Mouse (Mus musculus) thymus, adult 2 months (tissue): Measurements from ENCODE around the gene Mycbpap. TPM values are rescaled to one million over a fixed set of nuclear protein-coding genes. Genes with fewer than 3 reads are reported as not detected.

Experiments used
- DNase-seq: peaks from one replicate; pipeline ENCODE4 v3.0.0; 2021
- H3K27ac ChIP-seq: fragments of 200-500 bp; 2 replicates; pipeline ENCODE4 v1.5.1; 2012; ENCODE audit warnings: low read length, control low read depth; ENCODE audit not compliant: control insufficient read depth, insufficient read depth
- H3K27me3 ChIP-seq: fragments of 200-500 bp; 2 replicates; pipeline ENCODE4 v1.6.1; 2012; ENCODE audit warnings: mild to moderate bottlenecking, low read length, moderate library complexity, mixed read lengths; ENCODE audit not compliant: control insufficient read depth, insufficient read depth
- H3K36me3 ChIP-seq: fragments of 200-500 bp; 2 replicates; pipeline ENCODE4 v1.6.1; 2012; ENCODE audit warnings: mild to moderate bottlenecking, low read length, moderate library complexity; ENCODE audit not compliant: control insufficient read depth, insufficient read depth
- H3K4me1 ChIP-seq: fragments of 200-500 bp; replicated peaks from 2 replicates; pipeline ENCODE4 v1.6.1; 2012; ENCODE audit warnings: low read length; ENCODE audit not compliant: control insufficient read depth, insufficient read depth
- H3K4me3 ChIP-seq: fragments of 200-500 bp; 2 replicates; pipeline ENCODE4 v1.5.1; 2012; ENCODE audit warnings: mild to moderate bottlenecking, low read length, control low read depth, moderate library complexity; ENCODE audit not compliant: control insufficient read depth, insufficient read depth
- CTCF ChIP-seq: fragments of 200-500 bp; IDR thresholded peaks from 2 replicates; pipeline ENCODE4 v1.5.1; 2012; ENCODE audit warnings: mild to moderate bottlenecking, control low read depth, low read length, moderate library complexity, borderline replicate concordance; ENCODE audit not compliant: control insufficient read depth, poor library complexity, insufficient read depth; ENCODE audit errors: extremely low read depth
- POLR2A ChIP-seq: fragments of 200-500 bp; IDR thresholded peaks from 2 replicates; pipeline ENCODE4 v1.6.1; 2012; ENCODE audit warnings: mild to moderate bottlenecking, low read length, control low read depth, moderate library complexity; ENCODE audit not compliant: control insufficient read depth, poor library complexity, insufficient read depth; ENCODE audit errors: extremely low read depth
- WGBS: fragments of 180-500 bp; shearing (Covaris S2); methylation state at CpG from one replicate; pipeline ENCODE4 v1.1.7; 2018; 5-methylcytosine and 5-hydroxymethylcytosine counted together
- polyA plus RNA-seq: library from polyadenylated mRNA; depleted of rRNA; stranded (reverse); fragments of >200 nt; gene quantifications from 2 replicates; pipeline ENCODE4 v1.2.3, GENCODE M21; 2012

Mycbpap gene
- polyA plus RNA-seq, 1 experiment: 0.19 TPM

- Histone ChIP-seq H3K36me3 (no peaks in the 10 kb centered on the region), H3K27ac (no peak overlapping the region), H3K4me1 (peaks cover 18% of the 10 kb centered on the region), H3K4me3 (no peak overlapping the region), H3K27me3 (peaks cover 4% of the 10 kb centered on the region; the same call in 1 of the 2 replicates)
- TF ChIP-seq CTCF (no peak), POLR2A (no peak)
- WGBS: 37% methylated on average over 5 of the region's 5 CpGs
- DNase-seq: no peak
These were observed 41.8 kb upstream of the Mycbpap start for GRCm38 (mm10) chr11:94563383-94563782.

GRCm38 (mm10) chr11:94558226-94558625 lies 36.7 kb upstream of the Mycbpap start:
- H3K27me3 ChIP-seq: no peaks in the 10 kb centered on the region
- 89% methylated on average over 3 of the region's 3 CpGs for WGBS
- no peak overlapping the region for H3K27ac ChIP-seq
- no peaks in the 10 kb centered on the region; the same call in 1 of the 2 replicates for H3K4me1 ChIP-seq
- H3K4me3 ChIP-seq: no peak overlapping the region
- no peak for DNase-seq
- no peak for TF ChIP-seq POLR2A
- H3K36me3 ChIP-seq: no peaks in the 10 kb centered on the region

GRCm38 (mm10) chr11:94550442-94550744 lies 28.9 kb upstream of the Mycbpap start:
- WGBS: 35% methylated on average over 5 of the region's 5 CpGs
- H3K27ac ChIP-seq: no peak overlapping the region
- H3K4me1 ChIP-seq: peaks cover 17% of the 10 kb centered on the region
- DNase-seq: no peak
- no peak overlapping the region for H3K4me3 ChIP-seq
- H3K36me3 ChIP-seq: no peaks in the 10 kb centered on the region
- TF ChIP-seq POLR2A: no peak
- no peak for TF ChIP-seq CTCF
- H3K27me3 ChIP-seq: no peaks in the 10 kb centered on the region

GRCm38 (mm10) chr11:94549691-94550441 lies 28.3 kb upstream of the Mycbpap start:
- Histone ChIP-seq H3K4me3 (no peak overlapping the region), H3K4me1 (peaks cover 17% of the 10 kb centered on the region), H3K27ac (no peak overlapping the region), H3K36me3 (no peaks in the 10 kb centered on the region), H3K27me3 (no peaks in the 10 kb centered on the region)
- WGBS: 31% methylated on average over 10 of the region's 10 CpGs
- DNase-seq: no peak
- TF ChIP-seq POLR2A (no peak), CTCF (no peak)

- H3K4me1 ChIP-seq: peaks cover 17% of the 10 kb centered on the region
- H3K4me3 ChIP-seq: peak within 1 kb of the TSS; percentile 70
- peak within 1 kb of the TSS; percentile 7; the same call in 1 of the 2 replicates for H3K27ac ChIP-seq
- no peaks in the 10 kb centered on the region for H3K36me3 ChIP-seq
- WGBS: 3% methylated on average over 49 of the region's 49 CpGs
- peak; percentile 100 for TF ChIP-seq CTCF
- TF ChIP-seq POLR2A: no peak
- no peaks in the 10 kb centered on the region for H3K27me3 ChIP-seq
- peak; percentile 91 for DNase-seq
These were observed 27.5 kb upstream of the Mycbpap start, which contains the start of gene Rsad1 for GRCm38 (mm10) chr11:94548888-94549690. Gene Rsad1, minus strand, starts transcription at chr11:94549255.

- H3K27ac ChIP-seq: no peak overlapping the region
- DNase-seq: peak; percentile 32
- 4% methylated on average over 24 of the region's 24 CpGs for WGBS
- H3K27me3 ChIP-seq: no peaks in the 10 kb centered on the region
- H3K36me3 ChIP-seq: no peaks in the 10 kb centered on the region
- peak overlapping the region; percentile 70 for H3K4me3 ChIP-seq
- no peak for TF ChIP-seq CTCF
- no peak for TF ChIP-seq POLR2A
- H3K4me1 ChIP-seq: peaks cover 17% of the 10 kb centered on the region
These were observed 26.7 kb upstream of the Mycbpap start for GRCm38 (mm10) chr11:94548041-94548784.
